Mouse (Mus musculus) megakaryocyte, embryonic 14.5 days (primary cell): ENCODE results near the gene Khdc4. TPM values are rescaled to one million over a fixed set of nuclear protein-coding genes. Genes with fewer than 3 reads are reported as not detected.
A peak's percentile ranks its signal among the peaks of the same experiment; 100 is the strongest.

ENCODE experiments used
- H3K27me3 ChIP-seq: replicated peaks from 2 replicates; pipeline ENCODE3; 2012; ENCODE audit warnings: inconsistent platforms
- H3K36me3 ChIP-seq: replicated peaks from 2 replicates; pipeline ENCODE3; 2012; ENCODE audit warnings: low read length, inconsistent platforms, mixed read lengths
- H3K4me1 ChIP-seq: 2 replicates; pipeline ENCODE4 v1.6.1; 2012; ENCODE audit warnings: inconsistent platforms
- H3K4me3 ChIP-seq: replicated peaks from 2 replicates; pipeline ENCODE3; 2012; ENCODE audit warnings: moderate library complexity, mild to moderate bottlenecking, inconsistent platforms
- H3K9me3 ChIP-seq: 2 replicates; pipeline ENCODE4 v1.6.1; 2012; ENCODE audit warnings: inconsistent platforms
- FLI1 ChIP-seq: IDR thresholded peaks from 2 replicates; pipeline ENCODE4 v1.6.1; 2012; ENCODE audit warnings: low read length, inconsistent platforms, mixed read lengths
- GATA1 ChIP-seq: IDR thresholded peaks from 3 replicates; pipeline ENCODE4 v1.6.1; 2012; ENCODE audit warnings: mixed read lengths, low read length, inconsistent platforms, borderline replicate concordance
- polyA plus RNA-seq: library from polyadenylated mRNA; stranded (reverse); fragments of >175 nt; gene quantifications from 2 replicates; pipeline ENCODE4 v1.2.3, GENCODE M21; 2012; ENCODE audit warnings: low replicate concordance; ENCODE audit not compliant: insufficient read depth

The Khdc4 gene
- polyA plus RNA-seq, 1 experiment: 5.5 TPM

- no peaks in the 10 kb centered on the region for H3K9me3 ChIP-seq
- peak overlapping the region; percentile 84 for H3K4me3 ChIP-seq
- H3K27me3 ChIP-seq: no peaks in the 10 kb centered on the region
- TF ChIP-seq GATA1: no peak
- H3K36me3 ChIP-seq: peaks cover 39% of the 10 kb centered on the region
- peaks cover 86% of the 10 kb centered on the region for H3K4me1 ChIP-seq
Measured at GRCm38 (mm10) chr3:88754283-88754682, 68.7 kb downstream of the Khdc4 start.

GRCm38 (mm10) chr3:88755541-88755940, 69.9 kb downstream of the Khdc4 start:
- Histone ChIP-seq H3K27me3 (no peaks in the 10 kb centered on the region), H3K36me3 (peaks cover 46% of the 10 kb centered on the region), H3K4me1 (peaks cover 97% of the 10 kb centered on the region), H3K4me3 (no peak overlapping the region), H3K9me3 (no peaks in the 10 kb centered on the region)
- TF ChIP-seq FLI1 (no peak), GATA1 (no peak)

GRCm38 (mm10) chr3:88756276-88756675, 70.7 kb downstream of the Khdc4 start:
- peak overlapping the region; percentile 64 for H3K4me3 ChIP-seq
- peaks cover 91% of the 10 kb centered on the region for H3K4me1 ChIP-seq
- TF ChIP-seq FLI1 (no peak), GATA1 (no peak)
- H3K27me3 ChIP-seq: no peaks in the 10 kb centered on the region
- H3K36me3 ChIP-seq: peaks cover 47% of the 10 kb centered on the region
- H3K9me3 ChIP-seq: no peaks in the 10 kb centered on the region

- H3K9me3 ChIP-seq: no peaks in the 10 kb centered on the region
- H3K36me3 ChIP-seq: peaks cover 51% of the 10 kb centered on the region
- peaks cover 87% of the 10 kb centered on the region for H3K4me1 ChIP-seq
- H3K27me3 ChIP-seq: no peaks in the 10 kb centered on the region
- peak overlapping the region; percentile 88 for H3K4me3 ChIP-seq
- 0 out of 3 replicates have a peak, but pooled peaks have one; percentile 26 for TF ChIP-seq GATA1
- TF ChIP-seq FLI1: no peak
Measured at GRCm38 (mm10) chr3:88758045-88758500, 72.5 kb downstream of the Khdc4 start.

GRCm38 (mm10) chr3:88761619-88762018, 76.0 kb downstream of the Khdc4 start:
- Histone ChIP-seq H3K4me1 (peaks cover 74% of the 10 kb centered on the region), H3K4me3 (no peak overlapping the region), H3K9me3 (no peaks in the 10 kb centered on the region), H3K36me3 (peaks cover 63% of the 10 kb centered on the region), H3K27me3 (no peaks in the 10 kb centered on the region)
- TF ChIP-seq GATA1: no peak
- TF ChIP-seq FLI1: no peak

GRCm38 (mm10) chr3:88762401-88762831, 76.8 kb downstream of the Khdc4 start:
- TF ChIP-seq FLI1 (no peak), GATA1 (no peak)

More at GRCm38 (mm10) chr3:88762401-88762831, 76.8 kb downstream of the Khdc4 start:
- Histone ChIP-seq H3K4me3 (no peak overlapping the region), H3K9me3 (no peaks in the 10 kb centered on the region), H3K36me3 (peaks cover 58% of the 10 kb centered on the region), H3K4me1 (peaks cover 66% of the 10 kb centered on the region), H3K27me3 (no peaks in the 10 kb centered on the region)

Other genes with a start within 250 kb of the Khdc4 start
- gene Sema4a, start 224.6 kb upstream of the Khdc4 start, polyA plus RNA-seq: 8.4 and 26.0 TPM in 2 replicates
- 607 and 1,158 TPM in 2 replicates for gene Lmna, start 175.8 kb upstream of the Khdc4 start, polyA plus RNA-seq
- 0.83 and 1.6 TPM in 2 replicates for gene Mex3a, start 153.4 kb upstream of the Khdc4 start, polyA plus RNA-seq
- gene Rab25, start 137.5 kb upstream of the Khdc4 start, polyA plus RNA-seq: 0.51 TPM in 1 of 2 replicates, not detected in the other
- gene Lamtor2, start 132.7 kb upstream of the Khdc4 start, polyA plus RNA-seq: 18.1 and 152 TPM in 2 replicates
- 26.1 and 51.5 TPM in 2 replicates for gene Ubqln4, start 132.0 kb upstream of the Khdc4 start, polyA plus RNA-seq
- 111 and 307 TPM in 2 replicates for gene Ssr2, start 109.9 kb upstream of the Khdc4 start, polyA plus RNA-seq
- gene Arhgef2, start 79.8 kb upstream of the Khdc4 start, polyA plus RNA-seq: 302 and 446 TPM in 2 replicates
- not detected in 2 replicates for gene Rxfp4, start 32.7 kb upstream of the Khdc4 start, polyA plus RNA-seq
- gene Rit1, start 31.0 kb downstream of the Khdc4 start, polyA plus RNA-seq: 30.4 and 71.5 TPM in 2 replicates
- gene Syt11, start 89.4 kb downstream of the Khdc4 start, polyA plus RNA-seq: 10.9 and 16.6 TPM in 2 replicates
- gene Gon4l, start 149.4 kb downstream of the Khdc4 start, polyA plus RNA-seq: 4.2 and 8.3 TPM in 2 replicates
- gene Msto1, start 228.2 kb downstream of the Khdc4 start, polyA plus RNA-seq: 11.3 and 22.7 TPM in 2 replicates